Mouse (Mus musculus) liver, embryonic 14.5 days (tissue): ENCODE measurements around the gene Nop9.

Experiments
- CTCF ChIP-seq: IDR thresholded peaks from 2 replicates; pipeline ENCODE4 v1.5.1; 2016; ENCODE audit warnings: antibody characterized with exemption, low read depth, control low read depth
- EP300 ChIP-seq: IDR thresholded peaks from 2 replicates; pipeline ENCODE4 v1.6.1; 2016; ENCODE audit warnings: antibody characterized with exemption, low read depth

DNA sequence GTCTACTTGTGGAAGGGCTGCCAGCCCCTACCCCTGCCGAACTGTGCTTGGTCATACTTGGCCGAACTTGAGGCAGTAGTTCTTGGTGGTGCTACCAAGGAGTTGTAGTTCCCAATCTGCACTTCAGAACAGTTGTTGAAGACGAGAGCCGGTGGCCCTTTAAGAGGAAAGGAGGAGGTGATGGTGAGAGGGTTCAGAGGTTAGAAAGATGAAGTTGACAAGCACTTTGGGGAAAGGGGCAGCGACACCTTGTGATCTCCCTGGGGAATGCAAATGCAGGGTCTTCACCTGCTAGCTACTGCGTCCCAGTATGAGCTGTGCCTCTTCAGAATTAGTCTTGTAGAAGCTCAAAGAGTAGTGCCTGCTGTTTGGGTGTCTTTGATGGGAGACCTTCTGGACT lies 39.7 kb downstream of the Nop9 start:
- TF ChIP-seq CTCF (peak; percentile 49), EP300 (no peak)
